Mouse (Mus musculus) retina, postnatal 7 days (tissue): ENCODE measurements around the gene Itsn1.
A peak's percentile ranks its signal among the peaks of the same experiment; 100 is the strongest.

Source experiments
- DNase-seq: peaks from one replicate; pipeline ENCODE4 v3.0.0-alpha.2; 2012; ENCODE audit warnings: low read depth, low spot score

The Itsn1 gene

DNA sequence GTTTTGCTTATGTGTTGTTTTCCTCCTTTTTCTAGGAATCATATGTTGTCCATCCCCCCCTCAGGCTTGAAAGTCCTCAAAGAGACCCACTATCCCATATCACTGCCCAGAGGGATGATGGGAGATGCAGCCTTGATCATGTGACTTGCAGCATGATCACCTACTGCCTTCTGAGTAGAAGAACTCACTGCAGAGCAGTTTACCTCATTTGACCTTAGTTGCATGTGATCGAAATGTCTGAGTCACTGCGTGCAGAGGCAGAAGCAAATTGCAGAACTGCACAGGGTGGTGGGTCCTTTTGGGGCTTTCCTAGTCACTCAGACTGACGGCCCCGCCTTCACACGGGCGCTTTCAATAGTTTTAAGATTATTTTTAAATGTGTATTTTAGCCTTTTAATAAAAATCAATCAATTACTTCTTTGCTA lies 141.1 kb downstream of the Itsn1 start:
- DNase-seq, result no peak

GRCm38 (mm10) chr16:91871188-91871587 lies 142.1 kb downstream of the Itsn1 start:
- no peak for DNase-seq

- DNase-seq, result no peak
Observed at GRCm38 (mm10) chr16:91873695-91874094, 144.6 kb downstream of the Itsn1 start.

- DNase-seq, result no peak
Observed at GRCm38 (mm10) chr16:91875567-91876344, 146.7 kb downstream of the Itsn1 start.

- no peak for DNase-seq
Observed at GRCm38 (mm10) chr16:91876457-91876856, 147.4 kb downstream of the Itsn1 start.

DNA sequence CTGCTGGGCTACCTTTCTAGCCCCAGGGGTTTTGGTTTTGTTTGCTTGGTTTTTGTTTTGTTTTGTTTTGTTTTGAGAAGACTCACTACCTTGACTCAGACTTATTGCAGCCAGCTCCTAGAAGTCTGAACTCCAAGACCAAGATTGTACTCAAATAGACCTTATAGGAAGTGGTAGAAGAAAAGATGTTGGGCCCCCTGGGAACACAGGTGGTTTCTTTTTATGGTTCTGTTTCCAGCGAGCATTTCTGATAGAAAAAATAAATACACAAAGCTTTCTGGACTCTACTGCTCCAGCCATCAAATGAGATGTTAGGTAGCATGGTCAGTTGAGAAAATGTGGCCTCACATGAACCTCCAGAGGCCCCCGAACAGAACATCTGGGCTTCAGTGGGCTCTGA lies 150.0 kb downstream of the Itsn1 start:
- DNase-seq, result no peak

DNA sequence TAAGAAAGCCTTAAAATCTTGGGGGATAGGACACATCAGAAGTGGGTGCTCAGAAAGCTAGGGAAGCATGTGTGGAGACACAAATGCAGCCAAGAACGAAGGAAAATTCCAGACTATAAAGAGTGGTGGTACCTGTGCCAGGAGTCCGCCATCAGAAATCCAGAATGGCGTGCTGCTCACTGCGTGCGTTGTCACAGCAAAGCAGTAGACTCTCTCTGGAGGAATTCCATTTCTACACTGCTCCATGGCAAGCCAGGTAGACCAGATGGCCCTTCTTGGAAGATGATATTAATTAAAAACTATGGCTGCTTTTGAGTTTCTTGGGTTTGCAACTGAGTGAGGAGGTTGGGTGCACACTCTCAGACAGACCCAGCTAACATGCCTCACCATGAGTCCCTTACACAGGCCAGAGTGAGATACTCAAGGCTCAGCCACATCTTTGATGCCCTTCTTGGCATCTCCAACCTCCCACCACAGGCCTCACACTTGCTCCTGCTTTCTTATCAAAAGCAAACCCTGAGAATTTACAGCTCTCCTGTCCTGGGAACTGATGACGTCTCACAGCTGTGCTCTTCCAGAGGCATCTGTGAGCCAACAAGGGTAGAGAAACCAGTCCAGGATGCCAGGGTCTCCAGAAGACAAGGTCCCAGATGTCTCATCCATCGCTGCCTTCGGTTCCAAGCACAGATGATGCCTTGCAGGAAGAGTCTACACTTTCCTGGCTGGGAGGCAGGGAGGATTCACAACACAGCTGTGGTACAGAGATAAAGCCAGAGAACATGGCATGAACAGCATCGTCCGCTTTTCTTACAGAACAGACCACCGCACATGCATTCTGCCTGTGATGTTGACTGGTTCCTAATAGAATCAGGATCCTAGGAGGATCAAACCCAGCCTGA lies 152.0 kb downstream of the Itsn1 start:
- DNase-seq, result no peak

DNA sequence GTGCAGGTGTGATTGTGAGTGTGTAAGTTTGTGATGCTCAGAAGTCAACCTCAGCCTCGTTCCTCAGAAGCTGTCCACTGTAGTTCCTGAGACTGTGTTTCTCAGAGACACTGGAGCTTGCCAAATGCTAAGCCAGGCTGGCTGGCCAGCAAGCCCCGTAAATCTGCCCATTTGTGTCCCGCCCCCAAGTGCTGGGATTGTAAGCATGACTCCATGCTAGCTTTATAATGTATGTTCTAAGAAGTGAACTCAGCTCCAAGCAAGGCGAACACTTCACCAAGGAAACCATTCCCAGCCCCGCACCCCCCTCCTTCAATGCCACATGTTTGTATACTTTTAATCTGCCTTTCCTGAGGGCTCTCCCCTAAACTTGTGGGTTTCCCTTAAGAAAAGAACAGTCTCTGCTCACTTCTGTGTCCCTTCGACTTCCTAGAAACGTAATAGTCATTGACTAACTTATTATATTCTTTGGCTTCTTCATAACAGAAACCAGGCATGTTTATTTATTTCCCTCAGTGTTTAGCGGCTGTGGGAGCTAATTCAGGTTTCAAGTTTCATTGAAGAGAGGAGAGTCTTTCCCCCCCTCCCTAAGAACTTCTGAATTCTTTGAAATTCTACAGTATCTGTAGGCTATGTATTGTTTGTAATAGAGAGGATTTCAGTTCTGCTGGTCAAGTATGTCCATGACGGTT lies 153.2 kb downstream of the Itsn1 start:
- DNase-seq, result no peak

DNA sequence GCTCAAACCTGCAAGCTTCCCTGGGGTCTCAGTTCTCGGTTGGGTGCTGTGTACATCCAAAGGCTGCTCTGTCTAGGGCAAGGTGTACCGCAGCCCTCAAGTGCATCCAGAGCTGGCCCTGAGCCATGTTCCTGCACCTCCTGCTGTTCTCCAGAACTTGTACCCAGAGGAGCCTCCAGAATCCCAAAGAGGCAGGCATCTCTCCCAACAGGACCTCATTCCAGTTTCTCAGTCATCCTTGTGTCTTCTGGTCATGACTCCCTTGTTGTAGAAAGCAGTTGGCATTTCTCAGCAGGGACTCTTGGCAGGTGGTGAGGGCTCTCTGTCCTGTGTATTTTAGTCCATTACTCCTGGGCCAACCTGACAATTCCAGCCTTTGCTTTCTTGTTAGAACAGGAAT lies 154.6 kb downstream of the Itsn1 start:
- no peak for DNase-seq

DNA sequence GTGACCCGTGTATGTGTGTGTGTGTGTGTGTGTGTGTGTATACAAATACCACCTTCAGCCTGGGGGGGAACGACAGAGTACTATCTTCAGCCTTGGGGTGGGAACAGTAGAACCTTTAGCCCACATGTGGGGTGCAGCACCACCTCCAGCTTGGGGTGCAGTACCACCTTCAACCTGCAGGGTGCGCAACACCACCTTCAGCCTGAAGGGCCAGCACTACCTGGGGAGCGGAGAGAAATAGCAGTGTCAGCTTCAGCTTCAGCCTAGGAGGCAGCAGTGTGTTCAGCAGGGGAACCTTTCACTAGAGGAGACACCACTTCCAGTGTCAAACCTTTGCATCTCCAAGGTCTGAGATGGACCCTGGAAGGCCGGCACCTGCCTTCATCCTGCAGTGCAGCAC lies 155.1 kb downstream of the Itsn1 start:
- no peak for DNase-seq

DNA sequence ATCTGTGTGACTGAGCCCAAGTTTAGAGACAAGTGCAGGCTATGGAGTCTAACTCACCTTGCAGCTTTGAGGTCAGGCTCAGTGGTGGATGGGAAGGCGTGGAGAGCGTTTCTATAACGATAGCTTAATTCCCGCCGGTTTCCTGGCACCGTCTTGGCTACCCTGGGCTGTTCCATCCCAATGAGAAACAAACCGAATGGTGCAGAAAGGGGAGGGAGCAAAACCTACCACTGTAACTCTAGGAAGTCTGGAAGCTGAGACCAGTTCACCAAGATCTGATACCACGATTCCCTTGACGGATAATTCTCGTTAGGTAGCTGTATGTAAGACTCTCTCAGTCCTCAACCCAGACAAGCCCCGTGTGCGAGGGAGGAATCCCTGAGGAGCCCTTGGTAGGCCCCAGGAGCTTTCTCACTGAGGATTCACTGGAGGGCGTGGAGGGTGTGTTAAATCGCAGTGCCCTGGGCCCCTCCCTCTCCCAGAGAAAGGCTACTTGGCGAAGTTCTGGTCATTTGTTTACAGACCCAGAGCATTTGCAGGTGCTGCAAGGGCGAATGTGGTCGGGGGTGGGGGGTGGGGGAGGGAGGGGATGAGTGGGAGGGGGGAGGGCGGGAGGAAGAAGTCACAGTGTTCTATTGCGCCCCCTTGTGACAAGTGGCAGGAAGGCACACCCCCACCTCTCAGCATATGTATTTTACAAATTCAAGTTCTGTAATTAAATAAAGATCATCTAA lies 156.5 kb downstream of the Itsn1 start:
- peak; percentile 38 for DNase-seq

DNA sequence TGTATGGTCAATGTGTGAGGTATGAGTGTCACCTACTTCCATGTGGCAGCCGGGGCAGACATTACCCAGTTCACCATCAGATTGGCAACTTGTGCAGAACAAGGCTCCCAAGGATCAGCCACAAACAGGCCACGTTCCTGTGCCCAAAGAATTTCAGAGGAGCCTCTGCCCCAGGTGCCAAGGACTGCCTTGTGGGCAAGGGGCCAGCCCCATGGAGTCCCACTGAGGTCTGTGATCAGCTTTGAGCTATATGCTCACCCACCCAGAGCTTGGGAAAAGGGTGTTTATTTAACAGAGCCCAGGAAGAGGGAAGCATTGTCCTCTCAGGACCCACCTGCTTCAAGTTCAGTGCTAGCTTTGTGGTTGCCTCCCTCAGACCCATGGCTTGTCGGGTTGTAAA lies 159.3 kb downstream of the Itsn1 start:
- DNase-seq, result no peak

DNA sequence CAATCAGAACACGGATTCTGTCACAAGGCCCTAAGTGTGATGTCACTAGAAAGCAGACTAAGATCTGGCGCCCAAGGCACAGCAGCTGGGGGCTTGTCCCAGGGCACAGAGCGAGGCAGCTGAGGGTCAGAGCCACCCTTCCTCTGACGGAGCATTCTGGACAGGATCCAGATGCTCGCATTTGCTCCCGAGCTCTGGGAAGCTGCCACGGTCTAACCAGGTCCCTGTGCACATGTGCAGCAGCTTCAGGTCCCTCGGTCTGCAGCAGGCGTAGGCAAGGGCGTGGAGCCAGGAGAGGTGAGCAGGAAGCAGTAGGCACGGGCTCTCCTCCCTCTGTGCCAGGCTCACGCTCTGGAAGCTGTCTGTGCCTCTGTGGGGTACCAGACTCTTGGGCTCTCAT lies 160.8 kb downstream of the Itsn1 start:
- DNase-seq, result no peak

- no peak for DNase-seq
Observed at GRCm38 (mm10) chr16:91891218-91891617, 162.1 kb downstream of the Itsn1 start.

DNA sequence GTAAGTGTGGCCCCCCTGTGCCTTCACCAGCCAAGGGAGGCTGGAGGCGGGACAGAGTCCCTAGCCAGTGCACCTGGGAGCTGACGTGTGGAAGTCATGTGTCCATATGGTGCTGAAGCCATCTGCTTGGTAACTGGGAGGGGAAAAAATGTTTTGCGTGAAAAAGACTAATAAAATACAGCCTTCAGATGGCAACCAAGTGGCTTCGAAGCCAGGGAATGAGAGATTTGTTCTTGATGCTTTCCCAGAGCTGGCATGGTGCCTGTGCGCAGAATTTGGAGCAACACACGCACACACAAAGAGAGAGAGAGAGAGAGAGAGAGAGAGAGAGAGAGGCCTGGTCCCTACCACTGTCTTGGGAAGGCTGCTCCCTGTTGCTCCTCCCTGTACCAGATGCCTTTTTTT lies 167.3 kb downstream of the Itsn1 start:
- DNase-seq, result no peak

DNA sequence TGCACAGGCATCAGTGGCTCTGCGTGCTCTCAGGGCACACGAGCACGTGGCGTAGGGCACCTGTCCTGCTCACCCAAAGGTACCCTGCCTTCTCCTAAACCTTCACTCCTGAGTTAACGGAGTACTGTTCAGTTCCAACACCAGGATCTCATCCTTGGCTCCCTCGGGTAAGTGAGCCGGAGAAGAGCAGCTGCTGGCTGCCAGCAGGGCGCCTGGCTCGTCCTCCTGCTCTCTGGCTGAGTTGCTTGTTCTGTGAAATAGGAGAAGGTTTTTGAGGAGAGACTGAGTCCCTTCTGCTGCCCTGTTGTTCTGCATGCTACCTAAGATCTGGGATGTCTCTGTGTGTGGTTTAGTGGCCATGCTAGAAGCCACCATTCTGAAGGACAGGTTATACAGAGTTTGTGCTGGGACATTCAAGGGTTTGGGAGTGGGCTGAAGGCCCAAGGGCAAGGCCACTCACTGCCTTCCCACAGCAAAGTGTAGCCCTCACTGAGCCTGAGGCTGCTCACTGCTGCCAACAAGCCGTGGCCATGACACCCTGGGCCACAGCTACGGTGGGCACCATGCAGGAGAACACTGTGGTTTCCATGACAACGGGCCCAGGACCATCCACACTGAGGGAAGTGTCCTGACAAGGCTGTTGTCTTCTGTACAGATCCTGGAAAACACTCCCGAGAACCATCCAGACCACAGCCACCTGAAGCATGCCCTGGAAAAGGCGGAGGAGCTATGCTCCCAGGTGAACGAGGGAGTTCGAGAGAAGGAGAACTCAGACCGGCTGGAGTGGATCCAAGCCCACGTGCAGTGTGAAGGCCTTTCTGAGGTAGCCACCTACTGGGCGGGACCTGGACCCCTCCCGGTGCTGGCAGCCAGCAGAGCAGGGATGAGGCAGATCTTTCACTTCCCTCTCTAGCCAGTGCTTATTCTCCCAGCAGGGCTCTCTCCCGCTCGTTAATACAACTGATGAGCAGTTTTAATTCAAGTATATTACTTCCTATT lies 170.1 kb downstream of the Itsn1 start:
- DNase-seq, result no peak

DNA sequence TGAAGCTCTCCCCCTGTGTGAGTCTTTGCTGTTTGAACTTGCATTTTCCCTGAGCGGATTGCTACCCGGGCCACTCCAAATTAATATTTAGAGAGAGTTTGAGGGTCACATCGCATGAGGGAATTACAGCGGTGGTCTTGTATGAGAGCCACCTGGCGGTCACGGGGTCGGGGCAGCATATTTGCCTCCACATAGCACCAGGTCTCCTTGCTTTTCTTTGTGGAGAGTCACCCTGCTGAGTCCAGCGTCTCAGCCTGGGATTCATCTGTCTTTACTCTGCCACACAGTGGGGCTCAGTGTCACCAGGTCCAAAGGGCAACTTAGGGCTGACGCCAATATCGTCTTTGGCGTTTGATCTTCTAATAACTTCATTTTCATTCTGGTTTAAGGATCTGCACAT lies 171.2 kb downstream of the Itsn1 start:
- no peak for DNase-seq

GRCm38 (mm10) chr16:91903801-91904506 lies 174.9 kb downstream of the Itsn1 start:
- DNase-seq, result no peak

DNA sequence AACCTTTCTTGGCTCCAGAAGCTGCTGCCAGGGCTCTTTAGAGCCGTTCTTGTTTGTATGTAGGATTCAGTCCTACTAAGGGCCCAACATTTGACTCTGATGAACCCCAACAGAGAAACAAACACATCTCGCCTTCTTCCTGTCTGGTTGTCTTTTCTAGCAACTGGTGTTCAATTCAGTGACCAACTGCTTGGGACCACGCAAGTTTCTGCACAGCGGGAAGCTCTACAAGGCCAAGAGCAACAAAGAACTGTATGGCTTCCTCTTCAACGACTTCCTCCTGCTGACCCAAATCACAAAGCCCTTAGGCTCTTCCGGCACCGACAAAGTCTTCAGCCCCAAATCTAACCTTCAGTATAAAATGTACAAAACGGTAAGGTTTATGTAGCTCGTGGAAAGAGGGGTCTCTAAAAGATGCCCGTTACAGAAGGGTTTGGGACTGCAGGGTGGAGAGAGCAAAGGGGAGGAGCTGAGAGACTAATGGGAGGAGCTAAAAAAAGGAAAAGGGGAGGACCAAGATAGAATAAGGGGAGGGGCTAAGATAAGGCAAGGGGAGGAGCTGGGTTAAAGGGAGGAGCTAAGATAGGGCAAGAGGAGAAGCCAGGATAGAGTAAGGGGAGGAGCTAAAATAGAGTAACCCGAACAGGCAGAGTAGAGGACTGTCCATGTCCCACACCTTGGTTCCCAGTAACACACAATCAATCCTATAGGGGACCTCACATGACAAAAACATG lies 176.2 kb downstream of the Itsn1 start:
- no peak for DNase-seq
